Mouse (Mus musculus): ENCODE results near the gene Wnt10a. TPM values are rescaled to one million over a fixed set of nuclear protein-coding genes. Genes with fewer than 3 reads are reported as not detected.

The Wnt10a gene
- total and polyA plus RNA-seq, 2 experiments from 2014 or later, result 0.10 to 0.82 TPM

- no peak for TF ChIP-seq CTCF (IDR thresholded peaks at IDR 0.05)
- H3K27ac ChIP-seq (ENCODE audit: low read depth, low read length), result no peak overlapping the region
- H3K9me3 ChIP-seq (ENCODE audit: low read length), result no peaks in the 10 kb centered on the region
- no peak overlapping the region for H3K4me2 ChIP-seq (ENCODE audit: low read depth, low read length, poor library complexity, severe bottlenecking)
- WGBS, result 91% methylated on average over 3 of the region's 3 CpGs
- no peaks in the 10 kb centered on the region for H3K4me1 ChIP-seq (ENCODE audit: insufficient read depth, low read length)
- peaks cover 7% of the 10 kb centered on the region for H3K27me3 ChIP-seq (ENCODE audit: insufficient read depth, low read length)
- H3K4me3 ChIP-seq (ENCODE audit: low read depth, low read length), result no peak overlapping the region
- ATAC-seq (ENCODE audit: low FRiP score) (no peak), DNase-seq (ENCODE audit: low spot score) (no peak)
- no peak overlapping the region for H3K9ac ChIP-seq (replicated peaks; ENCODE audit: low read length, poor library complexity, severe bottlenecking)
- no peaks in the 10 kb centered on the region for H3K36me3 ChIP-seq (ENCODE audit: insufficient read depth, low read length)
Observed at GRCm38 (mm10) chr1:74752833-74753232, 38.5 kb upstream of the Wnt10a start.

- Histone ChIP-seq H3K9me3 (ENCODE audit: low read length) (no peaks in the 10 kb centered on the region), H3K9ac (replicated peaks; ENCODE audit: low read length, poor library complexity, severe bottlenecking) (no peak overlapping the region), H3K4me3 (ENCODE audit: low read depth, low read length) (no peak overlapping the region), H3K36me3 (ENCODE audit: insufficient read depth, low read length) (no peaks in the 10 kb centered on the region), H3K27me3 (ENCODE audit: insufficient read depth, low read length) (peaks cover 3% of the 10 kb centered on the region; the same call in 1 of the 2 replicates), H3K27ac (ENCODE audit: low read depth, low read length) (no peak overlapping the region), H3K4me1 (ENCODE audit: insufficient read depth, low read length) (no peaks in the 10 kb centered on the region), H3K4me2 (ENCODE audit: low read depth, low read length, poor library complexity, severe bottlenecking) (no peak overlapping the region)
- TF ChIP-seq CTCF (IDR thresholded peaks at IDR 0.05), result no peak
- 89% methylated on average over 8 of the region's 8 CpGs for WGBS
- ATAC-seq (ENCODE audit: low FRiP score) (no peak), DNase-seq (ENCODE audit: low spot score) (no peak)
Observed at GRCm38 (mm10) chr1:74753266-74753974, 37.9 kb upstream of the Wnt10a start.

GRCm38 (mm10) chr1:74754175-74754785 lies 37.0 kb upstream of the Wnt10a start:
- 73% methylated on average over 5 of the region's 5 CpGs for WGBS
- no peak overlapping the region for H3K27ac ChIP-seq (ENCODE audit: low read depth, low read length)
- H3K9ac ChIP-seq (replicated peaks; ENCODE audit: low read length, poor library complexity, severe bottlenecking), result no peak overlapping the region
- ATAC-seq (ENCODE audit: low FRiP score) (no peak), DNase-seq (ENCODE audit: low spot score) (no peak)
- no peaks in the 10 kb centered on the region for H3K36me3 ChIP-seq (ENCODE audit: insufficient read depth, low read length)
- no peaks in the 10 kb centered on the region for H3K27me3 ChIP-seq (ENCODE audit: insufficient read depth, low read length)
- TF ChIP-seq CTCF (IDR thresholded peaks at IDR 0.05), result no peak
- no peak overlapping the region for H3K4me2 ChIP-seq (ENCODE audit: low read depth, low read length, poor library complexity, severe bottlenecking)
- no peak overlapping the region for H3K4me3 ChIP-seq (ENCODE audit: low read depth, low read length)
- no peaks in the 10 kb centered on the region for H3K9me3 ChIP-seq (ENCODE audit: low read length)
- H3K4me1 ChIP-seq (ENCODE audit: insufficient read depth, low read length), result no peaks in the 10 kb centered on the region

- H3K9ac ChIP-seq (replicated peaks; ENCODE audit: low read length, poor library complexity, severe bottlenecking), result no peak overlapping the region
- no peaks in the 10 kb centered on the region for H3K9me3 ChIP-seq (ENCODE audit: low read length)
- H3K4me3 ChIP-seq (ENCODE audit: low read depth, low read length), result no peak overlapping the region
- DNase-seq (ENCODE audit: low spot score), result peak; percentile 72
- ATAC-seq (ENCODE audit: low FRiP score), result no peak
- no peaks in the 10 kb centered on the region for H3K36me3 ChIP-seq (ENCODE audit: insufficient read depth, low read length)
- H3K27me3 ChIP-seq (ENCODE audit: insufficient read depth, low read length), result 0 out of 2 replicates have a peak, but pooled peaks cover 3% of the 10 kb centered on the region
- TF ChIP-seq CTCF (IDR thresholded peaks at IDR 0.05), result peak; percentile 82
- no peak overlapping the region for H3K4me2 ChIP-seq (ENCODE audit: low read depth, low read length, poor library complexity, severe bottlenecking)
- no peak overlapping the region for H3K27ac ChIP-seq (ENCODE audit: low read depth, low read length)
- no peaks in the 10 kb centered on the region for H3K4me1 ChIP-seq (ENCODE audit: insufficient read depth, low read length)
- 25% methylated on average over 4 of the region's 4 CpGs for WGBS
Observed at GRCm38 (mm10) chr1:74759773-74760172, 31.5 kb upstream of the Wnt10a start.

GRCm38 (mm10) chr1:74763081-74763480 lies 28.2 kb upstream of the Wnt10a start:
- Histone ChIP-seq H3K36me3 (ENCODE audit: insufficient read depth, low read length) (no peaks in the 10 kb centered on the region), H3K4me3 (ENCODE audit: low read depth, low read length) (no peak overlapping the region), H3K4me1 (ENCODE audit: insufficient read depth, low read length) (no peaks in the 10 kb centered on the region), H3K27me3 (ENCODE audit: insufficient read depth, low read length) (0 out of 2 replicates have a peak, but pooled peaks cover 3% of the 10 kb centered on the region), H3K27ac (ENCODE audit: low read depth, low read length) (no peak overlapping the region), H3K9me3 (ENCODE audit: low read length) (no peaks in the 10 kb centered on the region), H3K9ac (replicated peaks; ENCODE audit: low read length, poor library complexity, severe bottlenecking) (no peak overlapping the region), H3K4me2 (ENCODE audit: low read depth, low read length, poor library complexity, severe bottlenecking) (no peak overlapping the region)
- 7% methylated on average over 6 of the region's 6 CpGs for WGBS
- peak; percentile 72 for TF ChIP-seq CTCF (IDR thresholded peaks at IDR 0.05)
- ATAC-seq (ENCODE audit: low FRiP score) (no peak), DNase-seq (ENCODE audit: low spot score) (peak; percentile 85)
